Mouse (Mus musculus): ENCODE measurements around the gene Mcrs1. TPM values are rescaled to one million over a fixed set of nuclear protein-coding genes. Genes with fewer than 3 reads are reported as not detected.

Mcrs1 gene
- 109 and 112 TPM in 2 replicates for polyA plus RNA-seq (2012; rRNA removed)

GRCm38 (mm10) chr15:99251626-99252380, at the start of gene Mcrs1:
Mcrs1 (minus strand) TSS chr15:99251961.
- Histone ChIP-seq H3K4me3 (ENCODE audit: insufficient read depth, low read length) (peak within 1 kb of the TSS; percentile 54), H3K4me1 (ENCODE audit: control insufficient read depth, insufficient read depth, low read length) (peaks cover 8% of the 10 kb centered on the region), H3K27ac (ENCODE audit: insufficient read depth, low read length) (peak within 1 kb of the TSS; percentile 95)
- no peak for TF ChIP-seq POLR2A (IDR thresholded peaks at IDR 0.05; ENCODE audit: extremely low read depth, insufficient read depth, low read length)
- no peak for TF ChIP-seq CTCF (IDR thresholded peaks at IDR 0.05; ENCODE audit: extremely low read depth, insufficient read depth, low read length)

- Histone ChIP-seq H3K4me3 (ENCODE audit: insufficient read depth, low read length) (peak overlapping the region; percentile 91), H3K27ac (ENCODE audit: insufficient read depth, low read length) (no peak overlapping the region), H3K4me1 (ENCODE audit: control insufficient read depth, insufficient read depth, low read length) (peaks cover 3% of the 10 kb centered on the region)
- TF ChIP-seq CTCF (IDR thresholded peaks at IDR 0.05; ENCODE audit: extremely low read depth, insufficient read depth, low read length) (no peak), POLR2A (IDR thresholded peaks at IDR 0.05; ENCODE audit: extremely low read depth, insufficient read depth, low read length) (no peak)
These were observed 44.5 kb upstream of the Mcrs1 start for GRCm38 (mm10) chr15:99296213-99296612.

- Histone ChIP-seq H3K4me3 (ENCODE audit: insufficient read depth, low read length) (peak within 1 kb of the TSS; percentile 91), H3K27ac (ENCODE audit: insufficient read depth, low read length) (peak within 1 kb of the TSS; percentile 74; the same call in 1 of the 2 replicates), H3K4me1 (ENCODE audit: control insufficient read depth, insufficient read depth, low read length) (peaks cover 3% of the 10 kb centered on the region)
- no peak for TF ChIP-seq POLR2A (IDR thresholded peaks at IDR 0.05; ENCODE audit: extremely low read depth, insufficient read depth, low read length)
- no peak for TF ChIP-seq CTCF (IDR thresholded peaks at IDR 0.05; ENCODE audit: extremely low read depth, insufficient read depth, low read length)
These were observed 43.8 kb upstream of the Mcrs1 start, which contains the start of gene Fam186b for GRCm38 (mm10) chr15:99295484-99295981. Fam186b (minus strand) TSS chr15:99295888.

GRCm38 (mm10) chr15:99294813-99295374, 43.1 kb upstream of the Mcrs1 start, which contains the start of gene Prpf40b:
Prpf40b (plus strand) TSS chr15:99295087.
- TF ChIP-seq POLR2A (IDR thresholded peaks at IDR 0.05; ENCODE audit: extremely low read depth, insufficient read depth, low read length) (peak; percentile 38; the same call in 1 of the 2 replicates), CTCF (IDR thresholded peaks at IDR 0.05; ENCODE audit: extremely low read depth, insufficient read depth, low read length) (no peak)
- H3K4me1 ChIP-seq (ENCODE audit: control insufficient read depth, insufficient read depth, low read length) = peaks cover 3% of the 10 kb centered on the region
- H3K4me3 ChIP-seq (ENCODE audit: insufficient read depth, low read length) = peak within 1 kb of the TSS; percentile 91
- H3K27ac ChIP-seq (ENCODE audit: insufficient read depth, low read length) = peak within 1 kb of the TSS; percentile 74; the same call in 1 of the 2 replicates

- H3K4me3 ChIP-seq (ENCODE audit: insufficient read depth, low read length) = peak overlapping the region; percentile 91
- no peak for TF ChIP-seq CTCF (IDR thresholded peaks at IDR 0.05; ENCODE audit: extremely low read depth, insufficient read depth, low read length)
- no peak for TF ChIP-seq POLR2A (IDR thresholded peaks at IDR 0.05; ENCODE audit: extremely low read depth, insufficient read depth, low read length)
- no peak overlapping the region for H3K27ac ChIP-seq (ENCODE audit: insufficient read depth, low read length)
- peaks cover 3% of the 10 kb centered on the region for H3K4me1 ChIP-seq (ENCODE audit: control insufficient read depth, insufficient read depth, low read length)
These were observed 42.5 kb upstream of the Mcrs1 start for GRCm38 (mm10) chr15:99294287-99294686.

- TF ChIP-seq CTCF (IDR thresholded peaks at IDR 0.05; ENCODE audit: extremely low read depth, insufficient read depth, low read length) (no peak), POLR2A (IDR thresholded peaks at IDR 0.05; ENCODE audit: extremely low read depth, insufficient read depth, low read length) (no peak)
- no peak overlapping the region for H3K27ac ChIP-seq (ENCODE audit: insufficient read depth, low read length)
- H3K4me1 ChIP-seq (ENCODE audit: control insufficient read depth, insufficient read depth, low read length) = no peaks in the 10 kb centered on the region
- H3K4me3 ChIP-seq (ENCODE audit: insufficient read depth, low read length) = no peak overlapping the region
These were observed 38.8 kb upstream of the Mcrs1 start for GRCm38 (mm10) chr15:99290586-99290985.

- Histone ChIP-seq H3K4me1 (ENCODE audit: control insufficient read depth, insufficient read depth, low read length) (no peaks in the 10 kb centered on the region), H3K27ac (ENCODE audit: insufficient read depth, low read length) (no peak overlapping the region), H3K4me3 (ENCODE audit: insufficient read depth, low read length) (no peak overlapping the region)
- no peak for TF ChIP-seq CTCF (IDR thresholded peaks at IDR 0.05; ENCODE audit: extremely low read depth, insufficient read depth, low read length)
- TF ChIP-seq POLR2A (IDR thresholded peaks at IDR 0.05; ENCODE audit: extremely low read depth, insufficient read depth, low read length) = no peak
These were observed 33.4 kb upstream of the Mcrs1 start for GRCm38 (mm10) chr15:99285189-99285535.

- Histone ChIP-seq H3K27ac (ENCODE audit: insufficient read depth, low read length) (no peak overlapping the region), H3K4me3 (ENCODE audit: insufficient read depth, low read length) (no peak overlapping the region), H3K4me1 (ENCODE audit: control insufficient read depth, insufficient read depth, low read length) (no peaks in the 10 kb centered on the region)
- no peak for TF ChIP-seq POLR2A (IDR thresholded peaks at IDR 0.05; ENCODE audit: extremely low read depth, insufficient read depth, low read length)
- TF ChIP-seq CTCF (IDR thresholded peaks at IDR 0.05; ENCODE audit: extremely low read depth, insufficient read depth, low read length) = no peak
These were observed 32.9 kb upstream of the Mcrs1 start for GRCm38 (mm10) chr15:99284527-99285188.

- H3K27ac ChIP-seq (ENCODE audit: insufficient read depth, low read length) = no peak overlapping the region
- TF ChIP-seq POLR2A (IDR thresholded peaks at IDR 0.05; ENCODE audit: extremely low read depth, insufficient read depth, low read length) (no peak), CTCF (IDR thresholded peaks at IDR 0.05; ENCODE audit: extremely low read depth, insufficient read depth, low read length) (no peak)
- H3K4me1 ChIP-seq (ENCODE audit: control insufficient read depth, insufficient read depth, low read length) = no peaks in the 10 kb centered on the region
- H3K4me3 ChIP-seq (ENCODE audit: insufficient read depth, low read length) = no peak overlapping the region
These were observed 31.7 kb upstream of the Mcrs1 start for GRCm38 (mm10) chr15:99283456-99283855.
